Comparison of ENCODE assay signal across 19 mouse cellular contexts in genomic region chr7:110854519-110854918, GRCm38 (mm10). TPM values are rescaled to one million over a fixed set of nuclear protein-coding genes. Genes with fewer than 3 reads are reported as not detected.
DNase-seq lines count a peak whose midpoint lies in the region; TF ChIP-seq lines count a peak whose summit lies in the region.
"Had no signal": no experiment of that assay in that cellular context is flagged by ENCODE, and none has a peak within 500 bp of the region (broad histone marks: within the 10 kb centered on the region; RNA-seq: fewer than 3 reads in every experiment).

No protein-coding gene starts in this region.

- H3K4me3 ChIP-seq in left cerebral cortex, adult 2 months: no peak overlapping the region
- H3K4me3 ChIP-seq: embryonic facial prominence, embryonic 15.5 days; forebrain, embryonic 10.5 days; megakaryocyte, embryonic 14.5 days; neural tube, embryonic 13.5 days had no signal

- intact Hi-C loops in left cerebral cortex, adult 2 months (cut with DNase I): no loop called here
- intact Hi-C loops in left cerebral cortex, postnatal 36 days (cut with DNase I): no loop called here

- peak; percentile 39 for DNase-seq in heart, adult 11 months
- DNase-seq in heart, postnatal 4 days: no peak
- DNase-seq in left cerebral cortex, adult 2 months (ENCODE audit: extremely low spot score in 1 of 2, low spot score in 2 of 2): no peak
- DNase-seq in left cerebral cortex, postnatal 36 days (ENCODE audit: low spot score in 2 of 2): no peak
- peak; percentile 74 for DNase-seq in brain, adult 2 months (ENCODE audit: low read depth, low spot score)
- peak; percentile 40 for DNase-seq in layer of hippocampus, adult 9-10 months (ENCODE audit: low spot score)
- no peak for DNase-seq in adrenal gland, adult 2 months
- DNase-seq in cerebellum, adult 9-10 months: no peak
- DNase-seq: kidney, adult 8-10 months; lung, postnatal 14 days had no signal

- H3K27ac ChIP-seq in left cerebral cortex, adult 2 months: peak overlapping the region; percentile 80
- H3K27ac ChIP-seq: embryonic facial prominence, embryonic 15.5 days; neural tube, embryonic 13.5 days had no signal

- TF ChIP-seq CTCF in left cerebral cortex, adult 2 months (IDR thresholded peaks at IDR 0.05): no peak

RNA-seq across cellular contexts. Expression of gene Lyve1, which starts 8.5 kb away (rescaled TPM):
- 10 to 100 TPM in 1 of 2 experiments, 1 to 10 TPM in 1; 9.0 to 10.2 TPM for total RNA-seq in heart, postnatal 4 days (2021)
- total RNA-seq in left cerebral cortex, adult 2 months (2021): 1 to 10 TPM; 2.0 to 3.4 TPM
- 1 to 10 TPM in 1 of 2 experiments, under 1 TPM in 1; 0.99 to 2.1 TPM for total RNA-seq in left cerebral cortex, postnatal 36 days (2021)
- 10 to 100 TPM in 1 of 2 experiments, 1 to 10 TPM in 1; 9.7 to 12.5 TPM for total RNA-seq in adrenal gland, adult 2 months (2021)
- 4.0 and 4.9 TPM in 2 replicates for polyA plus RNA-seq in adrenal gland, adult 2 months (2012; rRNA removed)
- total RNA-seq: common myeloid progenitor, adult 5-6 weeks; granulocyte monocyte progenitor cell, adult 5-6 weeks; hematopoietic stem cell, adult 5-6 weeks; monocyte, adult 5-6 weeks had no signal
- polyA plus RNA-seq: C2C12 had no signal

RNA-seq across cellular contexts. Expression of gene Rnf141, which starts 10.3 kb away (rescaled TPM):
- total RNA-seq in heart, postnatal 4 days (2021): 10 to 100 TPM; 51.9 to 57.6 TPM
- 10 to 100 TPM; 72.1 to 72.6 TPM for total RNA-seq in left cerebral cortex, adult 2 months (2021)
- 10 to 100 TPM; 70.1 to 79.3 TPM for total RNA-seq in left cerebral cortex, postnatal 36 days (2021)
- total RNA-seq in adrenal gland, adult 2 months (2021): 10 to 100 TPM; 56.0 to 56.3 TPM
- polyA plus RNA-seq in adrenal gland, adult 2 months (2012; rRNA removed): 9.9 and 10.8 TPM in 2 replicates

Comparison
In these comparisons a context has a peak if more than half of its experiments do, and no peak if none do; other contexts are left out.
1. DNase-seq: peak in heart, adult 11 months (single experiment), brain, adult 2 months (single experiment) and layer of hippocampus, adult 9-10 months (single experiment); none in heart, postnatal 4 days (single experiment), left cerebral cortex, adult 2 months (0 of 2), left cerebral cortex, postnatal 36 days (0 of 2), adrenal gland, adult 2 months (single experiment) and cerebellum, adult 9-10 months (single experiment).